Mouse (Mus musculus): ENCODE measurements around the gene Kxd1.

- TF ChIP-seq CTCF (conservative IDR thresholded peaks at IDR 0.05; ENCODE audit: low read length) = no peak
- TF ChIP-seq POU5F1 (IDR thresholded peaks at IDR 0.05; ENCODE audit: borderline replicate concordance, low read length) = no peak
These were observed 51.2 kb downstream of the Kxd1 start, which contains the start of gene Klhl26 for GRCm38 (mm10) chr8:70476333-70477268.
